Mouse (Mus musculus) myocyte (in vitro differentiated cells): ENCODE data around the gene Stxbp4. TPM values are rescaled to one million over a fixed set of nuclear protein-coding genes. Genes with fewer than 3 reads are reported as not detected.

ENCODE experiments used
- H3K27me3 ChIP-seq: one replicate; pipeline ENCODE4 v1.6.1; 2011; ENCODE audit not compliant: control insufficient read depth, insufficient read depth, insufficient read length
- H3K36me3 ChIP-seq: one replicate; pipeline ENCODE4 v1.6.1; 2011; ENCODE audit not compliant: control insufficient read depth, insufficient read depth
- H3K4me2 ChIP-seq: one replicate; pipeline ENCODE4 v1.6.1; 2011; ENCODE audit warnings: low read depth, control low read depth
- H3K4me3 ChIP-seq: one replicate; pipeline ENCODE4 v1.5.1; 2011; ENCODE audit warnings: mild to moderate bottlenecking, control low read depth, moderate library complexity
- H3K79me2 ChIP-seq: one replicate; pipeline ENCODE4 v1.6.1; 2011; ENCODE audit not compliant: control insufficient read depth, insufficient read depth
- H3ac ChIP-seq: one replicate; pipeline ENCODE4 v1.6.1; 2011; ENCODE audit not compliant: control insufficient read depth, insufficient read length
- CEBPB ChIP-seq: IDR thresholded peaks from 2 replicates; pipeline ENCODE4 v1.6.1; 2011; ENCODE audit warnings: mild to moderate bottlenecking, moderate library complexity; ENCODE audit not compliant: poor library complexity, insufficient read depth, severe bottlenecking
- E2F4 ChIP-seq: IDR thresholded peaks from one replicate; pipeline ENCODE4 v1.6.1; 2011; ENCODE audit warnings: mild to moderate bottlenecking, control low read depth, moderate library complexity; ENCODE audit not compliant: insufficient read depth
- MAX ChIP-seq: IDR thresholded peaks from one replicate; pipeline ENCODE4 v1.6.1; 2011; ENCODE audit warnings: low read depth, mild to moderate bottlenecking, control low read depth
- MYOD1 ChIP-seq, 3 experiments: IDR thresholded peaks; one replicate each; pipeline ENCODE4 v1.6.1; 2011; ENCODE audit warnings: control low read depth in 2 of 3, low read depth in 2 of 3, mild to moderate bottlenecking in 2 of 3, moderate library complexity in 1 of 3; ENCODE audit not compliant: insufficient read length in 2 of 3, control insufficient read depth in 1 of 3
- MYOG ChIP-seq, 3 experiments: IDR thresholded peaks; one replicate each; pipeline ENCODE4 v1.6.1; 2011; ENCODE audit warnings: control low read depth in 2 of 3, low read depth in 2 of 3, mild to moderate bottlenecking in 2 of 3; ENCODE audit not compliant: insufficient read length in 2 of 3, control insufficient read depth in 1 of 3, insufficient read depth in 1 of 3
- POLR2A ChIP-seq: IDR thresholded peaks from one replicate; pipeline ENCODE4 v1.6.1; 2011; ENCODE audit warnings: low read depth, mild to moderate bottlenecking, control low read depth, moderate library complexity; ENCODE audit not compliant: insufficient read length
- POLR2AphosphoS2 ChIP-seq: IDR thresholded peaks from one replicate; pipeline ENCODE4 v1.6.1; 2011; ENCODE audit warnings: low read depth, control low read depth; ENCODE audit not compliant: insufficient read length
- REST ChIP-seq: IDR thresholded peaks from one replicate; pipeline ENCODE4 v1.6.1; 2011; ENCODE audit warnings: mild to moderate bottlenecking, control low read depth, moderate library complexity; ENCODE audit not compliant: insufficient read depth, insufficient read length
- SRF ChIP-seq: IDR thresholded peaks from one replicate; pipeline ENCODE4 v1.6.1; 2011; ENCODE audit warnings: low read depth; ENCODE audit not compliant: control insufficient read depth, insufficient read length
- TCF12 ChIP-seq: IDR thresholded peaks from one replicate; pipeline ENCODE4 v1.6.1; 2011; ENCODE audit warnings: mild to moderate bottlenecking, control low read depth; ENCODE audit not compliant: poor library complexity, insufficient read depth, severe bottlenecking
- TCF3 ChIP-seq: IDR thresholded peaks from one replicate; pipeline ENCODE4 v1.6.1; 2011; ENCODE audit warnings: low read depth, control low read depth; ENCODE audit not compliant: insufficient read length
- USF1 ChIP-seq: IDR thresholded peaks from one replicate; pipeline ENCODE4 v1.6.1; 2011; ENCODE audit warnings: low read depth, mild to moderate bottlenecking, control low read depth, moderate library complexity
- polyA plus RNA-seq: library from polyadenylated mRNA; unstranded; fragments of >200 nt; fragmentation: generic; extraction: Trizol; gene quantifications from one replicate; pipeline ENCODE4 v1.2.1, GENCODE M21; 2012; ENCODE audit warnings: missing spikeins

The Stxbp4 gene
- polyA plus RNA-seq, 1 experiment = 2.9 TPM

GRCm38 (mm10) chr11:90460458-90460857, 177.4 kb downstream of the Stxbp4 start:
- no peak for TF ChIP-seq SRF
- TF ChIP-seq MAX = no peak
- TF ChIP-seq MYOD1 (IDR thresholded peaks at IDR 0.05; ENCODE audit: control insufficient read depth in 1 of 3, insufficient read length in 2 of 3, low read depth in 2 of 3) = no peak
- TF ChIP-seq TCF3 = no peak
- TF ChIP-seq TCF12 = no peak
- no peak for TF ChIP-seq REST
- no peak for TF ChIP-seq CEBPB
- no peak for TF ChIP-seq POLR2A
- TF ChIP-seq USF1 = no peak
- no peak for TF ChIP-seq POLR2AphosphoS2
- TF ChIP-seq MYOG (IDR thresholded peaks at IDR 0.05; ENCODE audit: control insufficient read depth in 1 of 3, insufficient read depth in 1 of 3, insufficient read length in 2 of 3, low read depth in 2 of 3) = no peak
- no peak for TF ChIP-seq E2F4
- H3K4me3 ChIP-seq = no peak overlapping the region

GRCm38 (mm10) chr11:90452134-90452533, 185.8 kb downstream of the Stxbp4 start:
- Histone ChIP-seq H3K4me3 (no peak overlapping the region), H3K79me2 (no peaks in the 10 kb centered on the region), H3K36me3 (no peaks in the 10 kb centered on the region), H3K27me3 (peaks cover 4% of the 10 kb centered on the region), H3ac (no peak overlapping the region), H3K4me2 (no peak overlapping the region)
- TF ChIP-seq REST = no peak
- no peak for TF ChIP-seq USF1
- no peak for TF ChIP-seq MYOD1 (IDR thresholded peaks at IDR 0.05; ENCODE audit: control insufficient read depth in 1 of 3, insufficient read length in 2 of 3, low read depth in 2 of 3)
- TF ChIP-seq MYOG (IDR thresholded peaks at IDR 0.05; ENCODE audit: control insufficient read depth in 1 of 3, insufficient read depth in 1 of 3, insufficient read length in 2 of 3, low read depth in 2 of 3) = no peak
- TF ChIP-seq TCF3 = no peak
- no peak for TF ChIP-seq SRF
- no peak for TF ChIP-seq TCF12
- TF ChIP-seq CEBPB = no peak

More at GRCm38 (mm10) chr11:90460458-90460857, 177.4 kb downstream of the Stxbp4 start:
- no peak overlapping the region for H3K4me2 ChIP-seq
- H3K27me3 ChIP-seq = peaks cover 23% of the 10 kb centered on the region
- no peak overlapping the region for H3ac ChIP-seq
- no peaks in the 10 kb centered on the region for H3K79me2 ChIP-seq
- H3K36me3 ChIP-seq = no peaks in the 10 kb centered on the region

- H3K4me2 ChIP-seq = no peak overlapping the region
- no peaks in the 10 kb centered on the region for H3K36me3 ChIP-seq
- TF ChIP-seq POLR2A = no peak
- no peak for TF ChIP-seq TCF12
- TF ChIP-seq REST = no peak
- TF ChIP-seq MYOD1 (IDR thresholded peaks at IDR 0.05; ENCODE audit: control insufficient read depth in 1 of 3, insufficient read length in 2 of 3, low read depth in 2 of 3) = no peak
- TF ChIP-seq SRF = no peak
- TF ChIP-seq E2F4 = no peak
- no peak for TF ChIP-seq MYOG (IDR thresholded peaks at IDR 0.05; ENCODE audit: control insufficient read depth in 1 of 3, insufficient read depth in 1 of 3, insufficient read length in 2 of 3, low read depth in 2 of 3)
- TF ChIP-seq TCF3 = no peak
- no peak for TF ChIP-seq USF1
- no peak for TF ChIP-seq POLR2AphosphoS2
- TF ChIP-seq MAX = no peak
- no peak for TF ChIP-seq CEBPB
- peaks cover 4% of the 10 kb centered on the region for H3K27me3 ChIP-seq
- H3ac ChIP-seq = no peak overlapping the region
- H3K79me2 ChIP-seq = no peaks in the 10 kb centered on the region
- no peak overlapping the region for H3K4me3 ChIP-seq
These were observed 186.4 kb downstream of the Stxbp4 start for GRCm38 (mm10) chr11:90451506-90451905.

- Histone ChIP-seq H3ac (no peak overlapping the region), H3K4me3 (no peak overlapping the region), H3K4me2 (no peak overlapping the region), H3K27me3 (peaks cover 4% of the 10 kb centered on the region), H3K79me2 (no peaks in the 10 kb centered on the region), H3K36me3 (no peaks in the 10 kb centered on the region)
- TF ChIP-seq MYOG (IDR thresholded peaks at IDR 0.05; ENCODE audit: control insufficient read depth in 1 of 3, insufficient read depth in 1 of 3, insufficient read length in 2 of 3, low read depth in 2 of 3) (no peak), POLR2A (no peak), MAX (no peak), TCF3 (no peak), MYOD1 (IDR thresholded peaks at IDR 0.05; ENCODE audit: control insufficient read depth in 1 of 3, insufficient read length in 2 of 3, low read depth in 2 of 3) (no peak), CEBPB (no peak), TCF12 (no peak), USF1 (no peak), SRF (no peak), POLR2AphosphoS2 (no peak), REST (no peak), E2F4 (no peak)
These were observed 195.4 kb downstream of the Stxbp4 start for GRCm38 (mm10) chr11:90442462-90442861.

- H3K79me2 ChIP-seq = no peaks in the 10 kb centered on the region
- no peak overlapping the region for H3ac ChIP-seq
- H3K4me3 ChIP-seq = no peak overlapping the region
- peaks cover 4% of the 10 kb centered on the region for H3K27me3 ChIP-seq
- no peaks in the 10 kb centered on the region for H3K36me3 ChIP-seq
- TF ChIP-seq SRF = no peak
- no peak for TF ChIP-seq TCF3
- no peak for TF ChIP-seq POLR2A
- no peak for TF ChIP-seq USF1
- no peak for TF ChIP-seq MYOD1 (IDR thresholded peaks at IDR 0.05; ENCODE audit: control insufficient read depth in 1 of 3, insufficient read length in 2 of 3, low read depth in 2 of 3)
- no peak for TF ChIP-seq MYOG (IDR thresholded peaks at IDR 0.05; ENCODE audit: control insufficient read depth in 1 of 3, insufficient read depth in 1 of 3, insufficient read length in 2 of 3, low read depth in 2 of 3)
- TF ChIP-seq REST = no peak
- no peak for TF ChIP-seq TCF12
- no peak overlapping the region for H3K4me2 ChIP-seq
These were observed 197.0 kb downstream of the Stxbp4 start for GRCm38 (mm10) chr11:90440851-90441250.
